Comparison of ENCODE assay signal across 12 mouse cellular contexts in the genomic region with DNA sequence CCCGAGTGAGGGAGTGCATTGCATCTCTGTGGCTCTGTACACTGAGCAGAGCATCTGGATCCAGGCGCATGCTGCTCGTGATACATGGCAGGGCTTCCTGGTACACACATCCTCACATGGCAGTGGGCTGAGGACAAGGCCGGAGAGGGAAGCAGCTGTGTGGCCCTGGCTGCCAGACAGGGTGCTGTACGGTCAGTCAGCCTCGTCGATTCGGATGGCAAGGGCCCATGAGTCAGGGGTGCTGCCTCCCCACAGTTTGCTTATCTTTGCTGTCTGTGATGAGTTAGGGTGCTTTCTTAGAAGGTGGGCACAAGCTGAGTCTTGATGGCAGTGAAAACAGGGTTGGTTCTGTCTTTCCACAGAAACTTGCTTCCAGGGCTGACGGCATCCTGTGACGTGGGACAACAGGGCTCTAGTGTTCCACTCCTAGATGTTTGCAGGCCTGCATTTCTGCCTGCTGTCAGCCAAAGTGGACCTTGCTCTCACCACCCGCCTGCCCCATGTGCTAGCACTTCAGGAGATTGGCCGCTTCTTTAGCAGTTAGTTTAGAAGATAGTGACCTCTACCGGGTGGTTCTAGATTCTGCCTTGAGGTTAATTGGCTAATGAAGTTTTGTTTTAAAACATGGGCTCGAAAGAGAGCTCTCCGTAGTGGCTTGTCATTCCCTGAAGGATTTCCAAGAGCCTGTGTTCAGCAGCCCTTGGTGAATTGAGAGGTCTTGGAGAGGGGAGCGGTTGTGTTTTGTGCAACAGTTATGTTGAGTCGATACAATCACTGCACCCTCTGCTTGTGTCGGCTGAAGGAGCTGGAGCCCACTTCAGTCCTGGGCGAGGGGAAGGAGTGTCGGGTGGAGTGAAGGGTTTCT. TPM values are rescaled to one million over a fixed set of nuclear protein-coding genes. Genes with fewer than 3 reads are reported as not detected.
DNase-seq lines count a peak whose midpoint lies in the region; ATAC-seq lines count a peak whose summit lies in the region.
"Had no signal": no experiment of that assay in that cellular context is flagged by ENCODE, and none has a peak within 500 bp of the region (broad histone marks: within the 10 kb centered on the region; RNA-seq: fewer than 3 reads in every experiment).

No protein-coding gene starts in this region.

- H3K9ac ChIP-seq in kidney, embryonic 16.5 days (replicated peaks; ENCODE audit: low read length) = no peak overlapping the region
- H3K9ac ChIP-seq in intestine, embryonic 14.5 days (ENCODE audit: low read length) = no peak overlapping the region
- no peak overlapping the region for H3K9ac ChIP-seq in midbrain, embryonic 13.5 days (replicated peaks)
- H3K9ac ChIP-seq: embryonic facial prominence, embryonic 12.5 days had no signal

- H3K27me3 ChIP-seq in kidney, embryonic 16.5 days (ENCODE audit: insufficient read depth, low read length) = no peaks in the 10 kb centered on the region
- no peaks in the 10 kb centered on the region for H3K27me3 ChIP-seq in intestine, embryonic 14.5 days (replicated peaks; ENCODE audit: control insufficient read depth, insufficient read depth, low read length)
- no peaks in the 10 kb centered on the region for H3K27me3 ChIP-seq in midbrain, embryonic 13.5 days
- H3K27me3 ChIP-seq: embryonic facial prominence, embryonic 12.5 days had no signal

- no peaks in the 10 kb centered on the region for H3K9me3 ChIP-seq in kidney, embryonic 16.5 days (ENCODE audit: low read length)
- no peaks in the 10 kb centered on the region for H3K9me3 ChIP-seq in intestine, embryonic 14.5 days (ENCODE audit: control insufficient read depth, low read length)
- no peaks in the 10 kb centered on the region for H3K9me3 ChIP-seq in midbrain, embryonic 13.5 days
- H3K9me3 ChIP-seq: embryonic facial prominence, embryonic 12.5 days had no signal

- H3K4me3 ChIP-seq in kidney, embryonic 16.5 days (ENCODE audit: low read length) = no peak overlapping the region
- H3K4me3 ChIP-seq in intestine, embryonic 14.5 days (ENCODE audit: low read depth, low read length) = no peak overlapping the region
- H3K4me3 ChIP-seq in midbrain, embryonic 13.5 days (replicated peaks) = no peak overlapping the region
- H3K4me3 ChIP-seq: embryonic facial prominence, embryonic 12.5 days had no signal

- ATAC-seq in kidney, embryonic 16.5 days (ENCODE audit: low FRiP score, low TSS enrichment) = no peak
- peak; percentile 54; the same call in 1 of the 2 replicates for ATAC-seq in intestine, embryonic 14.5 days (replicated peaks; ENCODE audit: low FRiP score, low TSS enrichment, low read depth)
- no peak for ATAC-seq in midbrain, embryonic 13.5 days
- ATAC-seq: midbrain, embryonic 16.5 days had no signal

- peaks cover 19% of the 10 kb centered on the region for H3K4me1 ChIP-seq in kidney, embryonic 16.5 days (ENCODE audit: insufficient read depth, low read length)
- H3K4me1 ChIP-seq in intestine, embryonic 14.5 days (replicated peaks; ENCODE audit: control insufficient read depth, insufficient read depth, low read length) = peaks cover 18% of the 10 kb centered on the region; the same call in 1 of the 2 replicates
- no peaks in the 10 kb centered on the region for H3K4me1 ChIP-seq in midbrain, embryonic 13.5 days (replicated peaks)

- peak; percentile 70 for DNase-seq in kidney, adult 18-20 months
- no peak for DNase-seq in intestine, embryonic 14.5 days (ENCODE audit: low spot score)
- DNase-seq in kidney, postnatal 36 days = peak; percentile 77 to 88
- DNase-seq in skeletal muscle tissue, adult 2 months (ENCODE audit: low read depth, low spot score) = peak; percentile 40
- no peak for DNase-seq in gastrocnemius, postnatal 10 days
- DNase-seq: gastrocnemius, postnatal 25 days; retina, postnatal 1 day; thymus, postnatal 4 days had no signal

- 85% methylated on average over 20 of the region's 20 CpGs for WGBS in kidney, embryonic 16.5 days
- WGBS in intestine, embryonic 14.5 days = 80% methylated on average over 20 of the region's 20 CpGs
- 93% methylated on average over 20 of the region's 20 CpGs for WGBS in midbrain, embryonic 13.5 days

- H3K4me2 ChIP-seq in kidney, embryonic 16.5 days (replicated peaks; ENCODE audit: low read depth, low read length) = no peak overlapping the region
- no peak overlapping the region for H3K4me2 ChIP-seq in intestine, embryonic 14.5 days (ENCODE audit: low read length)
- H3K4me2 ChIP-seq in midbrain, embryonic 13.5 days (replicated peaks) = no peak overlapping the region
- H3K4me2 ChIP-seq: embryonic facial prominence, embryonic 12.5 days had no signal

- H3K36me3 ChIP-seq in kidney, embryonic 16.5 days (ENCODE audit: insufficient read depth, low read length) = peaks cover 28% of the 10 kb centered on the region
- peaks cover 39% of the 10 kb centered on the region for H3K36me3 ChIP-seq in intestine, embryonic 14.5 days (ENCODE audit: control insufficient read depth, insufficient read depth, low read length)
- H3K36me3 ChIP-seq in midbrain, embryonic 13.5 days = peaks cover 60% of the 10 kb centered on the region

- H3K27ac ChIP-seq in kidney, embryonic 16.5 days (ENCODE audit: low read length) = no peak overlapping the region
- no peak overlapping the region for H3K27ac ChIP-seq in intestine, embryonic 14.5 days (ENCODE audit: low read depth)
- no peak overlapping the region for H3K27ac ChIP-seq in midbrain, embryonic 13.5 days
- H3K27ac ChIP-seq: embryonic facial prominence, embryonic 12.5 days had no signal

RNA-seq across cellular contexts. Expression of gene Jade1, which starts 35.4 kb away (rescaled TPM):
- polyA plus RNA-seq in kidney, embryonic 16.5 days (2015; fragmentation: Nextera tagmentation; extraction: Ambion mirVana) = 21.2 TPM in 2 replicates
- 20.0 and 21.0 TPM in 2 replicates for polyA plus RNA-seq in intestine, embryonic 14.5 days (2014; fragmentation: Nextera tagmentation; extraction: Ambion mirVana)
- 10 to 100 TPM; 26.0 to 31.1 TPM for total RNA-seq in gastrocnemius, postnatal 10 days (2021)
- 10.5 and 13.2 TPM in 2 replicates for polyA plus RNA-seq in midbrain, embryonic 13.5 days (2015; fragmentation: Nextera tagmentation; extraction: Ambion mirVana)

Comparison
In these comparisons a context has a peak if more than half of its experiments do, and no peak if none do; other contexts are left out.
1. DNase-seq: peak in kidney, adult 18-20 months (single experiment), kidney, postnatal 36 days (2 of 2) and skeletal muscle tissue, adult 2 months (single experiment); none in intestine, embryonic 14.5 days (single experiment) and gastrocnemius, postnatal 10 days (single experiment).